8 mouse cellular contexts compared by ENCODE assay signal in the genomic region with DNA sequence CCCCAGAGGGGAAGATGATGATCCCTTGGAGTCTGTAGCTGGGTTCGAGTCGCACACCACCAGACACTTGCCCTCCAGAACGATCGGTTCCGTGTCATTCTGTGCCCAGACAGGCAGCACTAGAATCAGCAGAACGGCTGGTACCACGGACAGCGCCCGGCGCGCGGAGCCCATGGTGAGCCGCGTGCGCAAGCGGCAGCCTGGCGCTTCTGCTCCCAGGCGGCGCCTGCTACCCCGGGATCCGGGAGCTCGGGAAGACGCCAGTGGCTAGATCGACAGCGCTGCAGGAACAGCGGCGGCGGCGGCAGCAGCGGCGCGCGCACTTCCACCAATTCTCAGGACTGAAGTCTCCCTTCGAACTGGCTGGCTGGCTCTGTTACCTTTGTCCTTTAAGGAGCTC. TPM values are rescaled to one million over a fixed set of nuclear protein-coding genes. Genes with fewer than 3 reads are reported as not detected.
A peak's percentile ranks its signal among the peaks of the same experiment; 100 is the strongest.
DNase-seq lines count a peak whose midpoint lies in the region; ATAC-seq and TF ChIP-seq lines count a peak whose summit lies in the region.

No protein-coding gene starts in this region.

- peak overlapping the region; percentile 37 for H3K27ac ChIP-seq in midbrain, embryonic 13.5 days
- H3K27ac ChIP-seq in stomach, postnatal 0 days (replicated peaks): no peak overlapping the region

- TF ChIP-seq CTCF in stomach, postnatal 0 days (IDR thresholded peaks at IDR 0.05; ENCODE audit: low read depth): peak; percentile 52

- H3K27me3 ChIP-seq in midbrain, embryonic 13.5 days: peaks cover 47% of the 10 kb centered on the region
- H3K27me3 ChIP-seq in stomach, postnatal 0 days (ENCODE audit: control insufficient read depth, insufficient read depth, low read length): peaks cover 6% of the 10 kb centered on the region; the same call in 1 of the 2 replicates

- H3K4me1 ChIP-seq in midbrain, embryonic 13.5 days (replicated peaks): peaks cover 39% of the 10 kb centered on the region
- H3K4me1 ChIP-seq in stomach, postnatal 0 days (replicated peaks; ENCODE audit: control insufficient read depth, insufficient read depth): no peaks in the 10 kb centered on the region

- peak; percentile 70 for ATAC-seq in midbrain, embryonic 13.5 days
- peak; percentile 70; the same call in 1 of the 2 replicates for ATAC-seq in stomach, postnatal 0 days (ENCODE audit: low FRiP score, low TSS enrichment)
- ATAC-seq in erythroid progenitor cell, adult 5-6 weeks (replicated peaks; ENCODE audit: low FRiP score, poor library complexity, severe bottlenecking): no peak

- peak overlapping the region; percentile 65 for H3K9ac ChIP-seq in midbrain, embryonic 13.5 days (replicated peaks)
- no peak overlapping the region for H3K9ac ChIP-seq in stomach, postnatal 0 days (ENCODE audit: low read length)

- WGBS in midbrain, embryonic 13.5 days: under 1% methylated on average over 34 of the region's 34 CpGs
- under 1% methylated on average over 34 of the region's 34 CpGs for WGBS in stomach, postnatal 0 days

- no peak for TF ChIP-seq EP300 in stomach, postnatal 0 days (optimal IDR thresholded peaks at IDR 0.05)

- H3K4me3 ChIP-seq in midbrain, embryonic 13.5 days (replicated peaks): peak overlapping the region; percentile 49
- no peak overlapping the region for H3K4me3 ChIP-seq in stomach, postnatal 0 days (ENCODE audit: low read depth, low read length)

- peak; percentile 67 for DNase-seq in adrenal gland, adult 8-10 months
- DNase-seq in embryo, embryonic 10.5 days (ENCODE audit: low spot score): peak; percentile 90
- DNase-seq in heart, adult 18-20 months: peak; percentile 26 to 65
- peak; percentile 61 for DNase-seq in kidney, adult 18-20 months
- peak; percentile 68 to 76 for DNase-seq in left cerebral cortex, postnatal 36 days (ENCODE audit: low spot score in 2 of 2)
- DNase-seq in stomach, postnatal 0 days (ENCODE audit: low spot score): peak; percentile 81

- intact Hi-C loops in left cerebral cortex, postnatal 36 days (cut with DNase I): loop anchor here (10.0 kb wide), 1 partner anchor 163 kb away; no protein-coding TSS in a partner anchor

- no peaks in the 10 kb centered on the region for H3K9me3 ChIP-seq in midbrain, embryonic 13.5 days
- H3K9me3 ChIP-seq in stomach, postnatal 0 days (ENCODE audit: control insufficient read depth, low read length): no peaks in the 10 kb centered on the region

- H3K4me2 ChIP-seq in midbrain, embryonic 13.5 days (replicated peaks): peak overlapping the region; percentile 81
- H3K4me2 ChIP-seq in stomach, postnatal 0 days (replicated peaks; ENCODE audit: low read depth): no peak overlapping the region

- no peaks in the 10 kb centered on the region for H3K36me3 ChIP-seq in midbrain, embryonic 13.5 days
- H3K36me3 ChIP-seq in stomach, postnatal 0 days (ENCODE audit: control insufficient read depth, insufficient read depth, low read length): no peaks in the 10 kb centered on the region

RNA-seq across cellular contexts. Expression of gene Cbln4, which starts 1.1 kb away (rescaled TPM):
- total RNA-seq in adrenal gland, adult 8-10 months (2022): not detected
- not detected for total RNA-seq in heart, adult 18-20 months (2021)
- total RNA-seq in left cerebral cortex, postnatal 36 days (2021): 10 to 100 TPM; 20.0 to 22.1 TPM
- polyA plus RNA-seq in midbrain, embryonic 13.5 days (2015; fragmentation: Nextera tagmentation; extraction: Ambion mirVana): 14.5 and 18.1 TPM in 2 replicates
- polyA plus RNA-seq in stomach, postnatal 0 days (2015; fragmentation: Nextera tagmentation; extraction: Ambion mirVana): 0.22 and 0.30 TPM in 2 replicates
- total RNA-seq in erythroid progenitor cell, adult 5-6 weeks (2015; ENCODE audit: low replicate concordance): not detected in 2 replicates
- total RNA-seq in erythroid progenitor cell, adult 5-6 weeks (2017; ENCODE audit: low replicate concordance): not detected in 2 replicates

Comparison
In these comparisons a context has a peak if more than half of its experiments do, and no peak if none do; other contexts are left out.
1. RNA of gene Cbln4, which starts 1.1 kb away (total RNA-seq): 20.0 to 22.1 TPM in left cerebral cortex, postnatal 36 days; not detected in adrenal gland, adult 8-10 months, not detected in heart, adult 18-20 months and not detected in erythroid progenitor cell, adult 5-6 weeks; every median in the first group is over 10 times any median in the second.
2. Peak in every context shown above with its lines, with median percentiles within 50 percentile points of each other: DNase-seq.